Comparison of ENCODE assay signal across 1 mouse cellular context in genomic region chr4:135315287-135315686, GRCm38 (mm10).
TF ChIP-seq lines count a peak whose summit lies in the region.

No protein-coding gene starts in this region.

TF ChIP-seq in MEL, 35 proteins besides CTCF, POLR2A, EP300 and RAD21 (continued from another document):
- TF ChIP-seq KAT2A (conservative IDR thresholded peaks at IDR 0.05; ENCODE audit: low read depth, low read length) (no peak), TAL1 (IDR thresholded peaks at IDR 0.05; ENCODE audit: low read length) (no peak), MAZ (IDR thresholded peaks at IDR 0.05; ENCODE audit: low read depth, low read length) (no peak), POLR2AphosphoS2 (IDR thresholded peaks at IDR 0.05; ENCODE audit: low read length) (no peak), MEF2A (IDR thresholded peaks at IDR 0.05; ENCODE audit: extremely low read depth, insufficient replicate concordance, low read depth, low read length, poor library complexity, severe bottlenecking) (no peak), ZKSCAN1 (IDR thresholded peaks at IDR 0.05; ENCODE audit: low read depth, low read length) (no peak), NRF1 (IDR thresholded peaks at IDR 0.05; ENCODE audit: insufficient read depth, low read depth, low read length, poor library complexity, severe bottlenecking) (no peak), BHLHE40 (IDR thresholded peaks at IDR 0.05; ENCODE audit: borderline replicate concordance, low read depth, low read length) (no peak)
